Mouse (Mus musculus) forebrain, embryonic 10.5 days (tissue): ENCODE data around the gene Gm37240. TPM values are rescaled to one million over a fixed set of nuclear protein-coding genes. Genes with fewer than 3 reads are reported as not detected.

ENCODE experiments used
- DNase-seq: peaks from one replicate; pipeline ENCODE4 v3.0.0-alpha.2; 2017; ENCODE audit warnings: low spot score; ENCODE audit errors: extremely low spot score
- H3K27ac ChIP-seq: fragments of 300-500 bp; sonication (generic); 2 replicates; pipeline ENCODE4 v1.5.1; 2016; ENCODE audit warnings: mild to moderate bottlenecking
- H3K27me3 ChIP-seq: fragments of 300-500 bp; sonication (generic); 2 replicates; pipeline ENCODE4 v1.6.1; 2016; ENCODE audit warnings: mild to moderate bottlenecking; ENCODE audit not compliant: poor library complexity, severe bottlenecking
- H3K36me3 ChIP-seq: fragments of 300-500 bp; sonication (generic); replicated peaks from 2 replicates; pipeline ENCODE4 v1.6.1; 2016; ENCODE audit warnings: mild to moderate bottlenecking, moderate library complexity
- H3K4me1 ChIP-seq: fragments of 300-500 bp; sonication (generic); 2 replicates; pipeline ENCODE4 v1.6.1; 2016
- H3K4me3 ChIP-seq: fragments of 300-500 bp; sonication (generic); 2 replicates; pipeline ENCODE4 v1.5.1; 2016; ENCODE audit warnings: mild to moderate bottlenecking, moderate library complexity
- H3K9me3 ChIP-seq: fragments of 300-500 bp; sonication (generic); 2 replicates; pipeline ENCODE4 v1.6.1; 2016; ENCODE audit warnings: mild to moderate bottlenecking, moderate library complexity
- WGBS: fragments of 180-500 bp; shearing (Covaris S2); methylation state at CpG from one replicate; pipeline ENCODE4 v1.1.7; 2016; 5-methylcytosine and 5-hydroxymethylcytosine counted together
- polyA plus RNA-seq: library from polyadenylated mRNA; unstranded; fragments of >200 nt; fragmentation: Nextera tagmentation; extraction: Ambion mirVana; gene quantifications from 2 replicates; pipeline ENCODE4 v1.2.1, GENCODE M21; 2016

Gm37240 gene
- polyA plus RNA-seq, 1 experiment from 2014 or later = 0.77 TPM

DNA sequence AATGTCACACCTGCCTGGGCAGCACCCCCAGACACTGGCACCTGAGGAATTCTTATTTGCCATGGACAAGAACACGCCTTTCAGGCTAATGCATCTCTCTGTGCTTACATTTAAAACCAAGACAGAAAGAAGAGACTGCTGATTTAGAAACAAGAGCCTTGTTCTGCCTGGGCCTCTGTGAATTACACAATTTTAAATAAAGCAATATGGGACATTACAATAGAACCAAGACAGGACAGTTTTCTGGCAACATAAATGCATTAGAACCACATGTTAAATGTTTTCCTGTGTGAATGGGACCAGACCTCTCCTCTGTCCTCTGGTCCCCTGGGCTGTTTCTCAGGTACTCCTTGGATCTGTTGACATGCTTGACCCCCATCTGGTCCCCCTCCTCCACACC is 1111.2 kb downstream of the Gm37240 start:
- Histone ChIP-seq H3K27ac (no peak overlapping the region), H3K4me3 (no peak overlapping the region), H3K36me3 (no peaks in the 10 kb centered on the region), H3K9me3 (no peaks in the 10 kb centered on the region), H3K4me1 (peaks cover 19% of the 10 kb centered on the region; the same call in 1 of the 2 replicates), H3K27me3 (no peaks in the 10 kb centered on the region)
- 60% methylated on average over 1 of the region's 1 CpGs for whole genome bisulfite sequencing
- DNase-seq = no peak

DNA sequence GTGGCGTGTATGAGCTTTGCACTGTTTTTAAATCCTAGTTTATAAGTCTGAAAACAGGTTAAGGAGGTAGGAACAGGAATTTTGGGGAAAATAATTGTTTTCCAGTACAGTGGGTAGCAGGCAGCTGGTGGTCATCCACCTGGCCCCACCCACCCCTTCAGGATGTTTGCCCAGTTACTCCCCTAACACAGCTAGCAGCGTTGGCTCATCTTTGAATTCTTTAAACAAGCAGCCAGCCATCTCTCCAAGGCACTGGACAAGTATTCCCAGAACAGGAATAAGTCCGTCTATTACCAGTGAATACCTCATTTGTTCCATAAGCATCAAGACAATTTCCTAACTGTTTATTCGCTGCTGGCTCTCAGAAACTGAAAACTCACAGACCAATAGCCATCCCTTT is 1111.7 kb downstream of the Gm37240 start:
- Histone ChIP-seq H3K9me3 (no peaks in the 10 kb centered on the region), H3K36me3 (no peaks in the 10 kb centered on the region), H3K27ac (no peak overlapping the region), H3K4me3 (no peak overlapping the region), H3K4me1 (peaks cover 19% of the 10 kb centered on the region; the same call in 1 of the 2 replicates), H3K27me3 (no peaks in the 10 kb centered on the region)
- WGBS = 74% methylated on average over 4 of the region's 4 CpGs
- DNase-seq = no peak

DNA sequence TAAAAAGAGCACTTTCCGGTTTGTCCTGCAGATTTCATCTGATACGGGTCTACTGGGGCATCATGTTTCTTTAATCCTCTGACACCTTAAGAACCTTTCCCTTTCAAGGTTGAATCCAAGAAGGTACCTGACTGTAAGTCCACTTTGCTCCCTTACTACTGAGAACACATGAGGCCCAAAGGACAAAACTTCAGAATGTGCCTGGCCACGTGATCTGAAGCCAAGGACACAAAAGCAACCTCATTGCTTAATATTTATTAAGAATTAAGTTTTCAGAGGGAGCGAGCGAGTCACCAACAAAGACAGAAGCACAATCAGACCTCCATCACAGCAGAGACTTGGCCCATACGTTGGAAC is 1112.3 kb downstream of the Gm37240 start:
- WGBS = 75% methylated on average over 6 of the region's 6 CpGs
- H3K36me3 ChIP-seq = no peaks in the 10 kb centered on the region
- no peaks in the 10 kb centered on the region for H3K27me3 ChIP-seq
- no peak for DNase-seq
- no peaks in the 10 kb centered on the region for H3K9me3 ChIP-seq
- no peak overlapping the region for H3K4me3 ChIP-seq
- peaks cover 19% of the 10 kb centered on the region; the same call in 1 of the 2 replicates for H3K4me1 ChIP-seq
- H3K27ac ChIP-seq = no peak overlapping the region

DNA sequence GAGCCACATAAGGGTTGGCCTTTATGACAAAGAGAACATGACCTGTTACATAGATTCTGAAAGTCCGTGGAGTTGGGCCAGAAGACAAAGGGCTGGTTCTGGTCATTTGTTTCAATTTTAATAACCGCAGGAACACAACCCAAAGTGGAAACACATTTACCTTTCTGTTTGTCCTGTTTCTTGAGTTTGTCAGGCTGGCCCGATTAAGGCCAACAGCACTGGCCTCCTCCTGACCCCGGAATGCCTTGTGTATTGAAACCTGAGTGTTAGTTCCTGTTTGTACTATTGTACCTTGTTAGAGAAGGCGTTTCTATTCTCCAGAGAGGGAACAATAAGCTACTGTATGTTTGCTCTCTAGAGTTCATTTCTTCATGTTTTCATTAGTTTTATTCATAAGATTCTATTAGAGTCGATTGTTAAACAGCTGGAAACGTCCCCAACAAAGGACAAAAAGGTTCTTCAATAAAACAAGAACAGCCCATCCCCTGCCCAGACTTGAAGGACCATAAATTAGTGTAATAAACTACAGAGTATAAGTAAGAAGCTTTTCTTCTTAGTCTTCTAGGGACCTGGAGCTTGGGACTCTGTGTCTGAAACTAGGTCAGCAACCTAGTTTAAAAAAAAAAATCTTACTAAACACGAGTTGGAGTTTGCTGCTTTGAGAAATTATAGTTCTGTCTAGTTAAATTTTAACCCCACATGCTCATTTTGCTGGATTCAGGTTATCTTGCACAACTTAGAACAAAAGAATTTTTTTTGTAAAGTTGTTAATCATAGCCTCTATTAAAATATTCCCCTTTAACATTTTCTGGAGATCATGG is 1112.9 kb downstream of the Gm37240 start:
- Histone ChIP-seq H3K27ac (no peak overlapping the region), H3K27me3 (no peaks in the 10 kb centered on the region), H3K4me1 (peaks cover 19% of the 10 kb centered on the region; the same call in 1 of the 2 replicates), H3K4me3 (no peak overlapping the region), H3K9me3 (no peaks in the 10 kb centered on the region), H3K36me3 (no peaks in the 10 kb centered on the region)
- no peak for DNase-seq
- 64% methylated on average over 8 of the region's 8 CpGs for WGBS

DNA sequence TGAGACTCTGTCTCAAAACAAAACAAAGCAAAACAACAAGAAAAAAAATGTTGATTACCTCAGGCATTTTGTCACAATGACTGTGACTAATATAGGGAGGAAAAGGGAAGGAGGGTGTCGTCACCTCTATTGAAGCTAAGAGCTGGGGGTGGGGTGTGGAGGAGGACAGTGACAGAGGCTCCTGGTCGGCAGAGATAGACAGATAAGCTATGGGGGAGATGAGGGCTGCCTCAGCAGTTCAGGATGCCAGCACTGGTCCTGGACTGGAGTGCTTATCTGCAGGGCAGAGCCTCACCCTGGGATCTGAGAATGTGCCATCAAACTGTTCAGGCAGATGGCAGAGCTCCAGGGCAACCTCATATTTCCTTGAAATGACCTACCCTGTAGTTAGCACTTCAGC is 1115.3 kb downstream of the Gm37240 start:
- H3K36me3 ChIP-seq = no peaks in the 10 kb centered on the region
- no peaks in the 10 kb centered on the region for H3K9me3 ChIP-seq
- H3K4me1 ChIP-seq = peaks cover 19% of the 10 kb centered on the region; the same call in 1 of the 2 replicates
- no peak overlapping the region for H3K4me3 ChIP-seq
- DNase-seq = no peak
- WGBS = 90% methylated on average over 2 of the region's 2 CpGs
- no peaks in the 10 kb centered on the region for H3K27me3 ChIP-seq
- H3K27ac ChIP-seq = no peak overlapping the region

DNA sequence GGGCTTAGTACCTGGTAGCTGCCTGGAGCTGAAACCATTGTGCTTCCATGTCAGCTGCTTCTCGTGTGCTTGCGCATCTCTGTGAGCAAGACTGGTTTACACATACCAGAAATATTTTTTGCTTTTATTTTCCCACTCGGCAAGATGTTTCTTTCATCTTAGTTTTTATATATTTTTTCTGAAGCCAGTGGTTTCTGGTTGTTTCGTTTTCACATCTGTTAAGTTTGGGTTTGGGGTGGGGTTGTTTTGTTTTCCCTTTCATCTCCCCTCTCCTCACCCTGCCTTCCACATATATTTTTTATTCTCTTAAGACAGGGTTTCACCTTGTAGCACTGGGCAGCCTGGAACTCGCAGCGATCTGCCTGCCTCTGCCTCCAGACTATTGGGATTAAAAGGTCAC is 1116.8 kb downstream of the Gm37240 start:
- Histone ChIP-seq H3K27me3 (no peaks in the 10 kb centered on the region), H3K36me3 (no peaks in the 10 kb centered on the region), H3K9me3 (no peaks in the 10 kb centered on the region), H3K4me1 (peaks cover 12% of the 10 kb centered on the region; the same call in 1 of the 2 replicates), H3K4me3 (no peak overlapping the region), H3K27ac (no peak overlapping the region)
- no peak for DNase-seq
- 95% methylated on average over 6 of the region's 6 CpGs for WGBS

DNA sequence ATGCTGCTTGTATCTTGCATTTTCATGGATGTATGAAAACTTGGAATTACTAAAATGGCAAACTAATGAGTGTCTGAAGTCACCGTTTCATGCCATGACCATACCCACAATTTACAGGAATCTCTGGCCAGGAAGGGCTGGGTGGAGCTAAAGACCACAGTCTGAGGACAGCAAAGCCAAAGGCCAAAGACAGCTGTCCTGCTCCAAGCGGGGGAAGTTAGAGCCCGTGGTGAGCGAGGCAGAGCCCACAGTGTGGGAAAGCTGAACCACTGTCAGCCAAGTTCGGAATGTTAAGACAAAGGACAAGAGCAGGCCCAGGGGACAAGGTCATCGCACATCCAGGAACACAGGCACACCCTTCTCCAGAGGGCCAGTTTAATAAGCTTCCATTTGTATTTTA is 1117.9 kb downstream of the Gm37240 start:
- H3K27ac ChIP-seq = no peak overlapping the region
- WGBS = 89% methylated on average over 6 of the region's 6 CpGs
- no peak overlapping the region for H3K4me3 ChIP-seq
- H3K27me3 ChIP-seq = no peaks in the 10 kb centered on the region
- H3K9me3 ChIP-seq = no peaks in the 10 kb centered on the region
- H3K4me1 ChIP-seq = peaks cover 4% of the 10 kb centered on the region; the same call in 1 of the 2 replicates
- H3K36me3 ChIP-seq = no peaks in the 10 kb centered on the region
- no peak for DNase-seq

DNA sequence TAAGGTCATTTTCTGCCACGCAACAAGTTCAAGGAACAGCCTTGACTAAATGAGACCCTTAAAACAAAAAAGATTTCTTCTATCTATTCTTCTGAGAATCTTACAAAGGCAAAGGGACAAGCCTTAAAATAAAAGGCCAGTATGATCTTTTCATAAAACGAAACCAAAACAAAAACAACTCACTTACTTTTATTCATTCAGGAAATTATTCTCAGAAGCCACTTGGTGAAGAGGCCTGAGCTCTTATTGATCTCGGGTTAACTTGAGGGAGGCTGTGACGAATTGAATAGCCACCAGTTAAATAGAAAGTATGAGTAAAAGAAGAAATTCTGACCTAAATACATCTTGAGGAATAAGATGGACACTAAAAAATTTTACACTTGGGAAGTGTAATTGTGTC is 1118.4 kb downstream of the Gm37240 start:
- no peak for DNase-seq
- 93% methylated on average over 4 of the region's 4 CpGs for WGBS
- Histone ChIP-seq H3K4me1 (no peaks in the 10 kb centered on the region), H3K4me3 (no peak overlapping the region), H3K27ac (no peak overlapping the region), H3K9me3 (no peaks in the 10 kb centered on the region), H3K27me3 (no peaks in the 10 kb centered on the region), H3K36me3 (no peaks in the 10 kb centered on the region)

DNA sequence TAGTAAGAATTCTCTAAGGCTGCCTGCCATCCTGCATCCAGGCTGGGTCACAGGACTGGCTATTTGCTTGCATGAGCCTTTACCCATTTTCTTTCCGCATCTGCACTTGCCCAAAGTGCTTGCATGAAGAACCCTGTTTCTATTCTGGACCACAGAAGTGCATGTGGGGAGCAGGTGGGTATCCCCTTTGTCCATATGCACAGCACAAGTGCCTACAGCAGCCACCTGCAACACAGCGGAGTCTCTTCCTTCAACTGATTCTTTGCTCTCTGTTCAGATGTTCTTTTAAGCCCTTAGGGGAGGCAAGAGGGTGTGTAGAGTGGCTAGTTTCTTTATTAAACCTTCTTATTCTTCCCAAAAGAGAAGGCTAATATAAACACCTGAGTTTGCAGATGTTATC is 1133.5 kb downstream of the Gm37240 start:
- no peaks in the 10 kb centered on the region for H3K36me3 ChIP-seq
- WGBS = 88% methylated on average over 2 of the region's 2 CpGs
- H3K9me3 ChIP-seq = no peaks in the 10 kb centered on the region
- no peak overlapping the region for H3K4me3 ChIP-seq
- H3K4me1 ChIP-seq = no peaks in the 10 kb centered on the region
- no peak for DNase-seq
- no peaks in the 10 kb centered on the region for H3K27me3 ChIP-seq
- H3K27ac ChIP-seq = no peak overlapping the region

DNA sequence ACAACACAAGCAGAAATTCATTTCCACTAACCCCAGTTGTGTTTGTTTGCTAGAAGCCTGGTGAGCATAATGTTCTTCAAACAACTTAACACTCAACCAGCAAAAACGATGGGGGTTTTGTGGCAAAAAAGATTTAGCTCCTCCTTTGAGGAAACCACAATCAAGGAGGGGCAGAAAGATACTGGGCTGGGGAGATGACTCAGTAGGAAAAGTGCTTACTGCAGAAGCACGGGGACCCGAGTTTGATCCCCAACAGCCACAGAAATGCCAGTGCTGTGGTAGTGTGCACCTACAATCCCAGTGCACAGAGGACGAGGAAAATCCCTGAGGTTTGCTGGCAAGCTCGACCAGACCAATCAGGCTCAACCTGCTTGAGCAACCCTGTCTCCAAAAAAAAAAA is 1138.1 kb downstream of the Gm37240 start:
- Histone ChIP-seq H3K27ac (no peak overlapping the region), H3K9me3 (no peaks in the 10 kb centered on the region), H3K27me3 (no peaks in the 10 kb centered on the region), H3K4me1 (peaks cover 10% of the 10 kb centered on the region), H3K4me3 (no peak overlapping the region), H3K36me3 (no peaks in the 10 kb centered on the region)
- WGBS = 78% methylated on average over 5 of the region's 5 CpGs
- no peak for DNase-seq

DNA sequence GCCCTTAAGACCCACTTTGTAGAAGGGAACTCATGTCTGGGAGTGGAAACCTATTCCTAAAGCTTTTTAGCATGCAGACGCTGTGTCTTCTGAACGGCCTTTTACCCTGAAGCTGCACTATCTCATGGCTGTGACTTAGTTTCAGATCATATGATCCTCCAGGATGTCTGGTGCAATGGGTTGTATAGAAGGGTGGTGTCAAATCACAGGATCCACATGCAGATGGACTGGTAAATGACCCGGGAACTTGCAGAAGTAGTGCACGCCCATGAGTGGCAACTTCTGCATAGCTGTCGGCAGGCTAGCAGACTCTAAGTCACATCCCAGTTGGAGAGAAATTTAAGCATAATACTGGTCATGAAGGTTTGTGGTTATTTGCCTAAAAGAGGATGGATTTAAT is 1139.2 kb downstream of the Gm37240 start:
- H3K4me1 ChIP-seq = peaks cover 10% of the 10 kb centered on the region
- H3K4me3 ChIP-seq = no peak overlapping the region
- 94% methylated on average over 5 of the region's 5 CpGs for WGBS
- no peaks in the 10 kb centered on the region for H3K27me3 ChIP-seq
- no peak for DNase-seq
- no peaks in the 10 kb centered on the region for H3K36me3 ChIP-seq
- no peak overlapping the region for H3K27ac ChIP-seq
- no peaks in the 10 kb centered on the region for H3K9me3 ChIP-seq

DNA sequence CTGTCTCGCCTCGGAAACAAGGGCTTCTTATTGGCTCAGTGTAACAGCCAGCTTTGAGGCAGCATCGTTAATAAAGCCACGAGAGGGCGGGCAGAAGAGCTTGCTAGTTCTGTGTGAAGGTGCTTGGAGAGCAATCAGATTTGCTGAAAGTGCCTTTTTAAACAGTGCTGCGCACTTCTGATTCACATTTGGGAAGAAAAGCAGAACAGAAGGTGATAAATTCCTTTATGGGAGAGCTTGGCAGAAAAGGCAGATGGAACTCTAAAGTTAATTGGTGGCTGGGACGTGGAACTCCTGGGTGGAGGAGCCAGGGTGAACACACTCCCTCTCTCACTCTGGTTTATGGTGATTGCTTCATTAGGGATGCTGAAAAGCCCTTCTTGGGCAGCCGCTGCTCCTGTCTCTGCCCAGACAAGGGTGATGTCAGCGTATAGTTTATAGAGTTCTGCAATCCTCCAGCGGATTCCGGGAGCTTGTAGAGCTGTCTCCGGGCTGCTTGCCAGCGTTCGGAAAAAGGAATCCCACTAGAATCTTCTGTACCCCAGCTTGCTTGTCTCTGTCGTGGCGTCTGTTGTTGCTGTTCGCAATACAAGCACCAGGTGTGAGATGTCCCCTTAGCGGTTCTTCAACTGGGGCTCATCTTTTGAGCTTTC is 1141.7 kb downstream of the Gm37240 start:
- Histone ChIP-seq H3K27ac (no peak overlapping the region), H3K4me3 (no peak overlapping the region), H3K36me3 (no peaks in the 10 kb centered on the region), H3K4me1 (peaks cover 10% of the 10 kb centered on the region), H3K27me3 (no peaks in the 10 kb centered on the region), H3K9me3 (no peaks in the 10 kb centered on the region)
- DNase-seq = no peak
- WGBS = 75% methylated on average over 18 of the region's 18 CpGs

DNA sequence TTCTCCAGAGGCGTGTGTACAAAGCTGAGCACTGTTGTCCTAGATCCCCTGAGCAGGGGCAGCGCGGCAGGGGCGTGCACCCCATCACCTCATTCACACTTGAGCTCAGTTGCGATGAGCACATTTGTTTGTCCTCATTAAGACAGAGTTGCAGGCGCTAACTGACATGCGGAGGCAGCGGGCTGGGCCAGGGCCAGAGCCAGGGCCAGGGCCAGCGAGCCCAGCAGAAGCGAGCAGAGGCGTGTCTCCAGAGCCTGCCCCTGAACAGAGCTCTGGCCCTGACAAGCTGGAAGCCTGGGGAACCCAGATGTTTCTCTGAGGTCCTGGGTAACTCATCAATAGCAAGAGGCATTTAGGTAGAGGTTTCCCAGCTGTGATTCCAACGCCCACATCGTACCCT is 1142.6 kb downstream of the Gm37240 start:
- no peak for DNase-seq
- WGBS = 85% methylated on average over 13 of the region's 13 CpGs
- Histone ChIP-seq H3K4me1 (peaks cover 10% of the 10 kb centered on the region), H3K27ac (no peak overlapping the region), H3K36me3 (no peaks in the 10 kb centered on the region), H3K9me3 (no peaks in the 10 kb centered on the region), H3K4me3 (no peak overlapping the region), H3K27me3 (no peaks in the 10 kb centered on the region)
